Mouse (Mus musculus) G1E-ER4 (cell line): Measurements from ENCODE around the gene Triobp. TPM values are rescaled to one million over a fixed set of nuclear protein-coding genes. Genes with fewer than 3 reads are reported as not detected.

Experiments
- GATA1 ChIP-seq: IDR thresholded peaks from one replicate; pipeline ENCODE4 v1.8.0; 2012; ENCODE audit warnings: low read length, inconsistent platforms
- polyA plus RNA-seq: library from polyadenylated mRNA; stranded (reverse); fragments of >175 nt; gene quantifications from 2 replicates; pipeline ENCODE4 v1.2.3, GENCODE M21; 2012

The Triobp gene
- polyA plus RNA-seq, 1 experiment = 59.9 TPM

DNA sequence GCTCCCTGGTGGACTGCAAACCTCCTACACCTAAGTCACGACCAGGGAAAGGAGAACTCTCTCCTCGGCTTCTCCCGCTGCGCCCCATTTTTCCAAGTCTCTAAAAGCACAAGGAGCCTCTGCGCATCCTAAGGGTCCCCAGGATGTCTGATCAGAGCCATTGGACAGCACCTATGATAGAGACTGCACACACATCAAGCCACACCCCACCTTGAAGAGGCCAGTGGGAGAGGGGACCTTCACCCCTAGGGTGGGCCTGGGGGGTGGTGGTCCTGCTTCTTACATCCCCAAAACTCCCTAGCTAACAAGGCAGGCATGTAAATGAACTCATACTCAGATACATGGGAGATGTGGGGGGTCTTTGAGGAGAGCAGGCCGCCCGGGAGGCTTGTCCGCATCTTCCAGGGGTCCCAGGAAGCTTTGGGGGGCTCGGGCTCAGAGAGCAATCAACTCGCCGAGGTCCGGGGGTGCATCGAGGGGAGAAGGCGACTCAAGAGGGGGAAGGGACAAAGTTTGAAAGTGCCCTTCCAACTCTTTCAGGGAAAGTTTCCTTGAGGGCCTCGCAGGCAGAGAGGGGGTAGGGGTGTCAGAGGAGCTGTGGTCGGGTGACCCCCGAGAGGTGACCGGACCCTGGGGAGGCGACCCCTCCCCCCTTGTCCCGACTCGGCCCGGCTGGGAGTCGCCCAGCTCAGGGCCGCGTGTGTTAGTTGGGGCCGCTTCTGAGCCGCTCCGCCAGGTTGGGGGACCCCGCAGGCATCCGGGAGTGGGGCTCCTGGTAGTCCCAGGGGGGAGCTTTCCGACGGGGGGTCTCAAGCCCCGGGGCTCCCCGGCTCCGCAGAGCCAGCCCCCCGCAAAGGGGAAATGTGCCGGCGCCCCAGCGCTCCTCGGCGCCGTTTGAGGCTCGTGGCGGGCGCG, 80.0 kb downstream of the Triobp start:
- TF ChIP-seq GATA1 = no peak

DNA sequence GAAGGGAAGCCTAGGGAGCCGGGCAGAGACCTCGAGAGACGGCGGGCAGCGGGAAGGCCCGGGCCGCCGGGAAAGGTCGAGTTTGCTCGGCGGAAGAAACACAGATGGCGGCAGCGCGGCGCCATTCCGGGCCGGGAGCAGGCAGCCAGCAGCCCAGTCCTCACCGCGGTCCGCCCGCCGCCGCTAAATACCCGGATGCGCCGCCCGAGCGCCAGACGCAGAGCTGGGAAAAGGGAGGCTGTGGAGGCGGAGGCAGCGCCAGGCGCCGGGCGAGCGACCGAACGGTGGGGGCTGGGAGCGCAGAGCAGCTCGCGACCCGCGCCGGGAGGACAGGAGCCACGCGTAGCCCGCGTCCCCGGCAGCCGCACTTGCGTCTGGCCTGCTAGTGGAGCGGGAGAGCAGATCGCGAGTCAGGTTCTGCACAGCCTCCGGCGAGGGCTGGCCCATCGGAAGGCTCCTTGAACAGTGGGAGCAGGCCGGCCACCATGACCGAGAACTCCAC, 80.8 kb downstream of the Triobp start, which contains the start of gene H1f0:
Gene H1f0 (plus strand): TSS at position 214 of the 502 bp plus-strand sequence.
- no peak for TF ChIP-seq GATA1

DNA sequence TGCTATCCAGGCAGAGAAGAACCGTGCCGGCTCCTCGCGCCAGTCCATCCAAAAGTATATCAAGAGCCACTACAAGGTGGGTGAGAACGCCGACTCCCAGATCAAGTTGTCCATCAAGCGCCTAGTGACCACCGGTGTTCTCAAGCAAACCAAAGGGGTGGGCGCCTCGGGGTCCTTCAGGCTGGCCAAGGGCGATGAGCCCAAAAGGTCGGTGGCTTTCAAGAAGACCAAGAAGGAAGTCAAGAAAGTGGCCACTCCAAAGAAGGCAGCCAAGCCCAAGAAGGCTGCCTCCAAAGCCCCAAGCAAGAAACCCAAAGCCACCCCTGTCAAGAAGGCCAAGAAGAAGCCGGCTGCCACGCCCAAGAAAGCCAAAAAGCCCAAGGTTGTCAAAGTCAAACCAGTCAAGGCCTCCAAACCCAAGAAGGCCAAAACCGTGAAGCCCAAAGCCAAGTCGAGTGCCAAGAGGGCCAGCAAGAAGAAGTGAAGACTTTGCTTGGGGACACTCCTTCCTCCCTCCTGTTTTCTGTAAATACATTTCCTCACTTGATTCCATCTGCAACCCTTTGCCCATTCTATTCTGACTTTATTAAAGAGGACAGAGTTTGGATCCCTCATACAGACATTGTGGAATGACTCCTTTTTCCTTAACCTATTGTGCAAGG, 81.4 kb downstream of the Triobp start:
- TF ChIP-seq GATA1 = no peak

DNA sequence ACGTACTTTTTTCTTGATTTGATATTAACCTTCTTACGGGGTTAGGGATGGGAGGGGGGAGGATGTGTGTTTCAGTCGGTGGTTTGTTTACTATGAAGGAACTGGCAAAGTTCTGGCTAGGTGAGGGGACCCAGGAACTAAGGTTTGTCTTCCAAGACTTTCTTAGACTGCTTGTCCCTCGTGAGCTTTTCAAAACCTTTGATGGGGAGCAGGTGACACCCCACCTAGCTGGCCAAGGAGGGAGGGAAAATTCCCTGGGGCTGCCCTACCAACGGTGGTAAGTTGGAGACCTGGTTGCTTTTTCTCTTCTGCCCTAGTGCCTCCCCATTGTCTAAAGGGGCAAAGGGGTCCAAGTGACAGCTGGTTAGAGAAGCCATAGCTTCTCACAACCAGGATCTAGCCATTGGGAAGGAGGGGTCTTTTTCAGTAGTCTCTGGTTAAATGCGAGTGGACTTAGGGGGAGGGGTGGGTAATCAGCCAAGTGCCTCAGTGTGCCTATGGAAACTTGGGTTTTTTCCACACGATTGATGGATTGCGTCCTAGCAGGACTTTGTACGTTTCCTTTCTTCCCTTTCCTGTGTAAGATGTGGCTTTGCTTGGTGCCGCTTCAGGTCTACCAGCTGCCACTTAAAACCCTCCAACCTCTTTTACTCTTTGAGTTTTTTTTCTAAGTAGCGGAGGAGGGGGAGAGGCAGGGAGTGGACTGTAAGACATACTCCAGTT, 82.2 kb downstream of the Triobp start:
- no peak for TF ChIP-seq GATA1

DNA sequence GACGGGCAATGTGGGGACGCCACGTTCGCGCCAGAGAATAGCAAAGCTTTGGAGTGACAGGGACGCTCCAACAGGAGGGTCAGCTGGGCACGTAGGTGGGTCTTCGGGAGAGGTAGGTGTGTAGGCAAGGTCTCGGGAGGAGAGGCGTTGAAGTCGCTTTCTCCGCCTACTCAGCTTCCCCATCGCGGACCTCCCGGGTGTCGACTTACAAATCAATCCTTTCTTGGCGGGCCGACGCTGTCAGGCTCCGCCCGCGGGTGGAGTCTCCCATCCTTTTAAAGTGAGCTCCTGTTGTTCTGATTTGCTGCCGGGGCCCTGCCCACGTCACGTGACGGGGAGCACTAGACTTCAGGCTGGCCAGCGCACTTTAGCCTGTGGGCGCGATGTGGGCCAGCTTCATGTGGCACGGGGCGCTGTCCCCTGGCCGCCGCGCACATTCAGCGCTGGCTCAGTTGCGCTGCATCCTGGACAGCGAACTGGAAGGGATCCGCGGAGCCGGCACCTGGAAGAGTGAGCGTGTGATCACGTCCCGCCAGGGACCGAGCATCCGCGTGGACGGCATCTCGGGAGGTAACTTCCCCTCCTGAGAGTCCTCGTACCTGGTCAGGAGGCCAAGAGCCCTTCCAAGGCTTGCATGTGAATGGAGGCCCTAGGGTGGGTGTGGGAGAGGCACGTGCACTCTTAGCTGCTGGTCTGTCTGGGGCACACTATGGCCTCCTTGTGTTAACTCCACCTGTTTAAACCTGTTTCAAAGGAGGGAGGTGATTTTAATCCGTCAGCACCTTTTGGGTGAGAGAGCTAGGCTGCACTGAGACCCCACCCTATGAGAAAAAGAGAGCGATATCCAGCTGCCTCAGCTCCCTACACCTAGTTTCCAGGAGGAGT, 83.3 kb downstream of the Triobp start:
- TF ChIP-seq GATA1 = no peak

DNA sequence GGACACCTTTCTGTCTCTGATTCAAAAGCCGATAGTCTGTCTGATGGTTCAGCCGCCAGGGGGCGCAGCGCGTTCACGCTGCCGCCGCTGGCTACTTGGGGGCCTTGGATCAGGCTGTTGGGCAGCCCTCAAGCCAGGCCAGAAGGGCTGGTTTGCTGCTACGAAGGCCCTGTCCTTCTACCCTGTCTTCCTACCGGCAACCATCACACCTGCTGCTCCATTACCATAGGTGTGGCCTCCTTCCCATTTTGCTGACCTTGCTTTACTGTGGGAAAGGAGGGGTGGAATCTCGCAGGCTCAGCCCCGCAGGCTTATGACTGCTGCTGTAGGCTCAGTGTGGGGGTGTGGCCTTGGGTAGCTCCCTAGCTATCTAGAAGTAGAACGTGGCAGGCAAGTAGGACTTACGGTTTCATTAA, 90.4 kb downstream of the Triobp start:
- no peak for TF ChIP-seq GATA1

DNA sequence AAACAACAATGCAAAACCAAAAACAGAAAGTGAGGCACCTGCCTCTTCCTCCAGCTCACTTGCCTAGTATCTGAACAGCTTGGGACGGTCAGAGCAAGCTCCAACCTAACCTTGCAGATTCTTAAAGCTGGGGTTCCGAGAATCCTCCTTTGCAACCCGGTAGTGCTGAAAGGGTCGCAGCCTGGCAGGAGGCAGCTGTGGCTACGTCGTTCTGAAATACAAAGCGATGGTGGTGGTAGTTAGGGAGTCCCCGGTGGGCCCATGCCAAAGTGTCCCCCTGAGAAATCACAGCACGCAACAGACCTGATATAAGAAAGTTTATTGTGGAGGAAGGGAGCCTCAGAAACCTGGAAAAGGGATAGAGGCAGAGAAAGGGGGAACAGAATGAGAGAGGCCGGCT, 90.8 kb downstream of the Triobp start:
- TF ChIP-seq GATA1 = no peak

DNA sequence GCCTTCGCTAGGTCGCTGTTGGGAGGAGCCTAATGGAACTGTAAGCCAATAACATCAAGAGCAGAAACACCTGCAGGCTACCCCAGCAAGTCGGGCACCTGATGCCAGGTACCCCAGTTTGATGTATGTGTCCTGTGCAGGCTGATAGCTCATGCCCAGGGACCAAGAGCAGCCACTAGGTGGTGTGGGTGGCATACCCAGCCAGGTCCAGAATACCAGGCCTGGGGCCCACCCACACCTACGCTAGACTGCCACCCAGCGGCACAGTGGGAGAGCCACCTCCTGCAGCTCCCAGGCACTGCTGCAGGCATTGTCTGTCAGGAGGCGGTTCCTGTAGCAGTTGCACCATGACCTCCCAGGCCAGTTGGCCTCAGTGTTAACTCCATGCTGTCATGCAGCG, 91.3 kb downstream of the Triobp start:
- TF ChIP-seq GATA1 = no peak

DNA sequence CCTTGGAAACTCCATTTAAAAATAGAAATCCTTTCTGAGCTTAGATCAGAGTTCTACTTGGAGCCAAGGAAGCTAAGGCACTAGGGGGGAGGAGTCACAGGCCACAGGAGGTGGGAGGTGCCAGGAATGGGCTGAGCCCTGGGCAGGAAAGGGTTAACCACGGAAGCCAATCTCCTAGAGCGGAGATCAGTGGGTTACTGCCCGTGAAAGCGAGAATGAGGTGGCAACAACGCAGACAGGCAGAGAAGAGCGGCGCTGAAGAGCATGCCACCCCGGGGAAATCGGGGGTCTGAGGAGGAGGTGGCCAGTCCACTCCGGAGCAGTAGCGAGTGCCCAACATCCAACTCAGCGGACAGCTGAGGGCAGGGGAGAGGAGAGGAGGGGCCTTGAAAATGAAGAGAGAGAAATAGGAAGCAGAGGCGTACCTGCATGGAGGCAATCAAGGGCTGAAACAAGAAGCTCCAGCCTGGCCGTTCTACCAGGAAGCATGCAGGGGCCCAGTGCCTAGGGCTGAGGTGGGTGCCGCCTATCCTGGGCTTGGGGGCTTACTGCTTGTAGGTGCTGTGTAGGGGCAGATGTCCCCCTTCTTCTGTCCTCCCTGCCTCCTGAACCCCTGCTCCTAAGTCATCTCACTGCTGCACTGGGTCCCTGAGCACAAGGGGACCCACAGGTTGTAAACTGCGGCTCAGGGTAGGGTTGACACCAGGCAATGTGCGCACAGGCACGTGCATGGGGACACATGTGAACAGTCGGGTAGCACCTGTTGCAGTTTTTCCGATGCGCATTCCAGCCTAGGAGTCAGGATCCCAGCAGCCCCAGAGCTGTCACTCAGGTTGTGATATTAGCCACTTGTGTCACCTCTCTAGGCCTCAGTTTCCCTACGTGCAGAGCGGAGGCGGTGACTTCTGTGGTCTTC, 93.2 kb downstream of the Triobp start:
- no peak for TF ChIP-seq GATA1

DNA sequence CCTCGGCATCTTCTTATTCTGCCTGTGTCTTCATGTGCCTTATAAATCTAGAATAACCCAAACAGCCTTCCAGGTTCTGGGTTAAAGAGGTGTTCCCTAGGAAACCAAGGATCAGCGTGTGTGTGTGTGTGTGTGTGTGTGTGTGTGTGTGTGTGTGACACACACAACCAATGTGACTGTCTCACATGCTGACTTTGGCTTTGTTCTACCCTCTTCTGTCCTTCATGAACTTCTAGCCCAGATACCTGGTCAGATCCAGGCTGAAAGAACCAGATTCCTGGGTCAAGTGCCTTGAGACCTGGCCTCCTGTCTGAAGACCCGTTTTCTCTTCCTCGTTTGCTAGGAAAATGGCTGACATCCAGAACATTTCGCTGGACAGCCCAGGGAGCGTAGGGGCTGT, 94.1 kb downstream of the Triobp start, which contains the start of gene Galr3:
Gene Galr3 (plus strand): TSS at position 301 of the 400 bp plus-strand sequence.
- TF ChIP-seq GATA1 = no peak

DNA sequence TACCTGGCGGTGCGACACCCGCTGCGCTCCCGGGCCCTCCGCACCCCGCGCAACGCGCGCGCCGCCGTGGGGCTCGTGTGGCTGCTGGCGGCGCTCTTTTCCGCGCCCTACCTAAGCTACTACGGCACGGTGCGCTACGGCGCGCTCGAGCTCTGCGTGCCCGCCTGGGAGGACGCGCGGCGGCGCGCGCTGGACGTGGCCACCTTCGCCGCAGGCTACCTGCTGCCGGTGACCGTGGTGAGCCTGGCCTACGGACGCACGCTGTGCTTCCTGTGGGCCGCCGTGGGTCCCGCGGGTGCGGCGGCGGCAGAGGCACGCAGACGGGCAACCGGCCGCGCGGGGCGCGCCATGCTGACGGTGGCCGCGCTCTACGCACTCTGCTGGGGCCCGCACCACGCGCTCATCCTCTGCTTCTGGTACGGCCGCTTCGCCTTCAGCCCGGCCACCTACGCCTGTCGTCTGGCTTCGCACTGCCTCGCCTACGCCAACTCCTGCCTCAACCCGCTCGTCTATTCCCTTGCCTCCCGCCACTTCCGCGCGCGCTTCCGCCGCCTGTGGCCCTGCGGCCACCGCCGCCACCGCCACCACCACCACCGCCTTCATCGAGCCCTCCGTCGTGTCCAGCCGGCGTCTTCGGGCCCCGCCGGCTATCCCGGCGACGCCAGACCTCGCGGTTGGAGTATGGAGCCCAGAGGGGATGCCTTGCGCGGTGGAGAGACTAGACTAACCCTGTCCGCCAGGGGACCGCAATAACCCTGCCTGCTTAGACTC, 95.4 kb downstream of the Triobp start:
- no peak for TF ChIP-seq GATA1

DNA sequence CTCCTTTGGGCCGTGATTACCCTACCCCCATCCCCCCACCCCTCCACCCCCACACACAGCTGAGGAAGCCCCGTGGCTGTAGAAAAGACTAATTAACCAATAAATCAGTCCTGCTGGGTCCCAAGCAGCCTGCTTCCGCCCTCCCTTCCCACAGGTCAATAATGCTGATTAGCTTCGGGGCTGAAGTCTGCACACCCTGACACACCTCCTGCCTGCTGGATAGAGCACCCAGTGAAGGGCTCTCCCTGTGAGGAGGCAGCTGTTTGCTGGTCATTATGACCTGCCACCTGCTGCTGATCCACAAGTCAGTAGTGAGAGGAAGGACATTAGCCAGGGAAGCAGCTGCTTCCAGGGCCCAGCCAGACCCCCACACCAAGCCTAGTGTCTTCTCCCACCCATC, 97.3 kb downstream of the Triobp start:
- TF ChIP-seq GATA1 = no peak

DNA sequence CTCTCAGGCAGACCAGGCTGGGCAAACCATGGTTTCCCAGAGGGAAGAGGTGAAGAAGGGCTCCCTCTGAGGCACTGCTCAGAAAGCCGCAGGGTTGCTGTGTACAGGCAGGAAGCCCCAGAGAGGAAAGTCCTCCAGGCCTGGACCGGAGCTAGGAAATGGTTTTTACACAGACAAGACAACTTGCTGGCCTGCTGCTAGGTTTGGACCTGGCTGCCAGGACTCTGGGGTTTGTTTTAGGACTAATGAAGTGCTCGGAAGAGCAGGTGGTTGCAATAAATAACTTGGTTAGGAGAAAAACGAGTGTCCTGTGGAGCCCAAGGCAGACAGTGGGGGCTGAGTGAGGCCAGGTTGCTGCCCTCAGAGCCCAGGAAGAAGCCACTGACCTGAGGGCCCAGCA, 100.7 kb downstream of the Triobp start:
- TF ChIP-seq GATA1 = no peak
